Mouse (Mus musculus): Measurements from ENCODE around the gene Rab11fip3.

Rab11fip3 gene

DNA sequence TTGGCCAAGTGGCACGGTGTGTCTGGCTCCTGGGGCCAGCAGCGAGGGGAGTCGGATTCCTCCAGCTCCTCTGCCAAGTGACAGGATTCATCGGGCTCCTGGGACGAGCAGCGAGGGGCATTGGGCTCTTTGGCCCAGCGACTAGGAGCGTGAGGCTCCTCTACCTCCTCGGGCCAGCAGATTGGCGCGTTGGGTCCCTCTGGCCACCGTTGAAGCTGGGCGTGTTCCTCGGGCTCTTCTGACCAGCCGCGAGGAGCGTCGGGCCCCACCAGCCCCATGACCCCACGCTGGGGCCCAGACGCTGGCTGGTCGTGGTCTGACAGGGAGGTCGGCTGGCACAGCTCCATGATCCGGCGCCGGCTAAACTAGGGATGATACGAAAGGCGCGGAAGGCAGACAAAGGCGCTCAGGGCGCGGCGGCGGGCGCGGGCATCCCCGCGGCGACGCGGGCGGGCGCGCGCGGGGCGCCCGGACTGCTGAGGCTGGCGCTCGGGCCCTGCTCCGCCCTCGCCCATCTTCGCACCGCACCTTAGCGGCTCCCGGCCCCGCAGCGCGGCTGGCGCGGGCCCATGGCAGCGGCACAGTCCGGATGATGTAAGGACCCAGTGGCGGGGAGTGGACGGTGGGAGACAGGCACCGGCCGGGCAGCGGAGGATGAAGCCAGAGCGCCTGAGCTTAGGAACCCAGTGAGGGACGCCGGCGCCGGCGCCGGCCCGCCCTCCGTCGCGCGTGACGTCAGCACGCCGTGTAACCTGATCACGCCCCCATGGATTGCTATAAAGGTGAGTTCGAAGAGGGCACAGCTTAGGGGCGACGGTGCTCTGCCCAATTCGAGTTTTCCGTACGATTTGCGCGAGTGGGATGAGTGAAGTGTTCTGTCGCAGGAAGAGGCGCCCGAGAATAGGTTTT lies at the start of gene Rab11fip3:
Rab11fip3 (minus strand) TSS at position 725 of the 909 bp plus-strand sequence.
- TF ChIP-seq GATA4 (IDR thresholded peaks at IDR 0.05; ENCODE audit: insufficient replicate concordance, low read length): no peak

DNA sequence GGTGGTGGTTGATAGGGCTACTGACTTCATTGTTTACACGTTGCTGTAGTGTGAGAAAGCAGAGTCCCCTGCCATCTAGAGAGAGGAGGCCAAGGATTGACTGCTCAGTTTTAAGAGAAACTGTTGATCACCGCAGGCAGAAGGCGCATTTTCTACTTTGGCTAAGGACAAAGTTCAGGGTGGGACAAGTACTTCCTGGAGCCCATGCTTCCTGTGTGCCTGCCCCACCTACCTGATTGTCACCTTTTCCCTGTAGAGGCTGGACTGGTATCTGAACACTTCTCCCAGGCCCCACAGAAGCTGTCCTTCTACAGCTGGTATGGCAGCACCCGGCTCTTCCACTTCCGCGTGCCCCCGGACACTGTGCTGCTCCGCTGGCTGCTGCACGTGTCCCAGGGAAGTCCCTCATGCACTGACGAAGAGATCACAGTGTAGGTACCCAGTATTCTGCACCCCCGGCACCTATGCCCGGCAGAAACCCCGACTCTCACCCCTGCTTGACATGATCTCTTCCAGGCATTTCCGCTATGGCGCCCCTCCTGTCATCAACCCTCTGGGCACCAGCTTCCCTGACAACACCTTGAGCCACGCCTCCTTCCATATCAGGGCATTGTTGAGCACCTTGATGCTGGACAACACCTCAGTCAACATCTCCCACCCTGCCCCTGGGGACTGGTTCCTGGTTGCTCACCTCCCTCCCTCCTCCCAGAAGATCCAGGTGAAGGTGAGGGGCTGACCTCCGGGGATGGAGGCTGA lies 47.3 kb upstream of the Rab11fip3 start:
- no peak for TF ChIP-seq GATA4 (IDR thresholded peaks at IDR 0.05; ENCODE audit: insufficient replicate concordance, low read length)

DNA sequence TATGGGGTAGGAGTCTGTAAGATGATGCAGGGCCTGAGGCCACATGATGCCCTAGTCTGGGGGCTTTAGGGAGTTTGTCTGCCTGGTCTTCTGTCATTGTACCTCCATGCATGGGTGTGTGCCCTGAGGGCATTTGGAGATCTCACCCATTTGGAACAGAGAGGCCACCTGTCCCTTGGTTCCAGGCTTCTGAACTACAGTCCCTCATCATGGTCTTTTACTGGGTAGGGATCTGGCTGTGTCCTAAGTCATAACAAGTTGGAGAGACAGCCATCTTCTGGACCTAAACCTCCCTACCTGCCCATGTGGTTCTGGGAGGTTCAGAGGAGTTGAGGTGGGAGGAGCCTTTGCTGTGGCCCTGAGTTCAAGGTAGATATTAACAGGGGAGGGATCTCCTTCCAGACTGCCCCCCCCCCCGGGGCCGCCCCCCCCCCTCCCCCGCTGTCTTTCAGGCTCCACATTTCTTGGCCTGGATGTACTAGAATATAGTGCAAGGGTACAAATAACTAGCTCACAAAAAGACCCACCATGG lies 46.7 kb upstream of the Rab11fip3 start:
- TF ChIP-seq GATA4 (IDR thresholded peaks at IDR 0.05; ENCODE audit: insufficient replicate concordance, low read length): no peak

DNA sequence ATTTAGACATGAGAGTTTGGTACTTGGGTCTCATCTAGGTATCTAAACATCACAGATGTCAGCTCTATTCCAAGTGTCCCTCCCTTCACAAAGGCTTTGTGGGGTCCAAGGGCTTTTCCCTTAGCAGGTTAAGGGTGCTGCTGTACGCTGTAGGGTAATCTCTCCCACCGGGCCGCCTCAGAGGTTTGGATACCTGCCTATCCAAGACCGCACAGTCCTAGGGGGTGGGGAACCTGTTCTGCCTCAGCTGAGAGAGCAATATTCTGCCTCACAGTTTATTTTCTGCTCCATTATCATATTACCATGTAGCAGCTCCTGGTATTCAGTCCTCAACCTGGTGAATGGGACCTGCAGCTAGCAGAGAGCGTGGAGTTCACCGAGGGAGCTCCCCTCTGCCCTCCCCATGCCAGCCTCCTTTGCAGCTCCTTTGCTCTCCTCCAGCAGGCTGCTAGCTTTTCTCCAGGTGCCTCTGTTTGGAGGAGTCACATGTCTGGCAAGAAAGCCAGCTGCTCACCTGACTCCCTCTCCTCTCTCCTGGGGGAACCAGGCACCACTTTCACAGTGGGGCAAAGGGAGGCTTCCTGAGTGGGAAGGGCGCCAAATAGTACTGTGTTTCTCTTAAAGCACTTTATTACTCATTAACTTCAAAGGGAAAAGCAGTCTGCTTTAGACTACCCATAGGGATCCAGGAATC lies 46.0 kb upstream of the Rab11fip3 start:
- TF ChIP-seq GATA4 (IDR thresholded peaks at IDR 0.05; ENCODE audit: insufficient replicate concordance, low read length): no peak

DNA sequence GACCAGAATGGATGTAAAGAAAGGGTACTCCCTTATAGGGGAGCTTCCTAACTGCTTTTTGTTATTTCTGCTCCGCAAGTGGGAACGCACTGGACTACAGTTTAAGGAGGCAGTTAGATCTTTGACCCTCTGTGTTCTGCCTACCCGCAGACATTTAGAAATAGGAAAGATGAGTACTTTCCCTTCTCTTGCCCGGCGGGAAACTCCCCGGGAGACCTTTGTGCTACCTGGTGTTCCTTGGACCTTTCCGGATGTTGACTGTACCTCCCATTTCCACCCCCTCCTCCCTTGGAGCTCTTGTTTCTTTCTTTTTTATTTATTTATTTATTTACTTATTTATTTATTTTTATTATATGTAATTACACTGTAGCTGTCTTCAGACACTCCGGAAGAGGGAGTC lies 44.7 kb upstream of the Rab11fip3 start:
- no peak for TF ChIP-seq GATA4 (IDR thresholded peaks at IDR 0.05; ENCODE audit: insufficient replicate concordance, low read length)

DNA sequence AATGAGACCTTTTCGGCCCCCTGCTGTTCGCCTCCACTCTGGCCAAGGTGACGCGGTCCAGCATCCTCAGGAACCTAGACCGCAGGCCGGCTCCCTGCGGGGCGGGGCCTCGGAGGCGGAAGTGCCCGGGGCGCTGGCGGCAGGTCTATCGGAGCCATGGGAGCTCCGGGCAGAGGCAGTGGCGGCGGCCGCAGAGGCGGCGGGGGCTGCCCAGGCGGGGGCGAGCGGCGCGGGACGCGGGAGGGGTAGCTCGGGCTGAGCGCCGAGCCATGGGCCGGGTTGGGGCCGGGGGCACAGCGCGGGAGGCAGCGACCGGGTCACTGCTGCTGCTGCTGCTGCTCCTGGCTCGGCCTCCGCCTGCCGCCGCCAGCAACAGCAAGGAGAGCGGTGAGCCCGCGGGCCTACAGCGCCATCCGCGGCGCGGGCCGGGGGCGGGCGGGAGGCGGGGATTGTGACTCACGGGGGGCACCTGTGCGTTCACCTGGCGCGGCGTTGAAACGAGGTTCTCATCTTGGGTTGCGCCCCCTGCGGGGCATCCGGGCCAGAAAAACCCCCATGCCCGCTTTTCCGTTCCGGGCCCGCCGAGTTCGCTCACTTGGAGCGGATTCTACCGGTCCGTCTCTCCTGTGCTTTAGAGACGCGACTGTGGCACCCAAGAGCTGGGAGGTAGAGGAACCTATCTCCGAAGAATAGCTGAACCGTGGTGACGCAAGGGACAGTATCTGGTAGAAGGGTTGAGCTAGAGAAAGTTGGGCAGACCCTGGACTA lies 44.0 kb upstream of the Rab11fip3 start, which contains the start of gene Tmem8:
Tmem8 (plus strand) TSS at position 119 of the 768 bp plus-strand sequence.
- no peak for TF ChIP-seq GATA4 (IDR thresholded peaks at IDR 0.05; ENCODE audit: insufficient replicate concordance, low read length)

DNA sequence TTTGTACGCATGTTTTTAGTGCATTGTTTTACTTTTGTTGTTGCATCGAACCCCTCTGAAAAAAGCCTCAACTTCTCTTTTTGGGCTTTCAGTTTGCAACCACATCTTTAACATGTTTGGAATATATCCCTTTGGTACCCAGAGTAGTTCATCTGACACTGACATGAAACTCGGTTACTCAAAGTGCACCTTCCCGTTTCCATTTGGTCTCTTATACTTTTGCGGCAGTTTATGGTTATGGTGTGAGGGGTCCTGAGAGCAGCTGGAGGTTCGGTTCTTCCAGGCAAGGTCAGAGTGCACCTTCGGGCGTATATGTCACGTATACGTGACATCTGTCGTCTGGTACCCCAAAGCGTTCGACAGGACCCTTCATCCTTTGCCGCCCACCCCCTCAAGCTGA lies 43.4 kb upstream of the Rab11fip3 start:
- TF ChIP-seq GATA4 (IDR thresholded peaks at IDR 0.05; ENCODE audit: insufficient replicate concordance, low read length): no peak

DNA sequence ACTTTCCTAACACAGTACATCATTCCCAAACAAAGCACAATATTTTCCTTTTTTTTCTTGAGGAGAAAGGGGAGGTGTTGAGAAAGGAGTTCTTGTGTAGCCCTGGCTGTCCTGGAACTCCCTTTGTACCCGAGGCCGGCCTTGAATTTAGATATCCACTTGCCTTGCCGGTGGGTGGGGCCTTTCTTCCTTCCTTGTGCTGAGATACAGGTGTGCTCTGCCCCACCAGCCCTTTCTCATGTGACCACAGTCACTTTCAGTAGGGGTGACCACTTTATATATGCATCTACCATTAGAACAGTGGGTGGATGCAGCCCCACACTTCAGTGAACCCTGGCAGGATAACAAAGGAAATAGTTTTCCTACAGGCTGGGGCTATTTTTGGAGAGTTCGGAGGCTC lies 42.4 kb upstream of the Rab11fip3 start:
- TF ChIP-seq GATA4 (IDR thresholded peaks at IDR 0.05; ENCODE audit: insufficient replicate concordance, low read length): no peak

DNA sequence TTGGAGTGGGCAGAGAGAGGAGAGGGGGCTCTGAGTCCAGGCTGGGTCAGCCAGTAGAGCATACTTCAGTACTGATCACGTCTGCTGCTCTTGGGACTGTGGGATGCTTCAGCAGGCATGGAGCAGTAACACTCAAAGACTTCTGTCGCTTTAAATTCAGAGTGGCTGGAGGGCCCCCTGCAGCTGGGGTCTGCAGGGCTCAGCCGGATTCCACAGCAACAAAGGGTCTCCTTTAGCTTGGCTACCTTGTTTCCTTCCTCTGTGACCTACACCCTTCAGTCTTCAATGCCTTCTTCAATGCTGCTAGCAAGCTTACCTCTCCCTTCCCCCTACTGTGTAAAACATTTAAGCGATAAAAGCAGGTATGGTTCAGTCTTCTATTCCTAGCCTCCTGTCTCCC lies 41.7 kb upstream of the Rab11fip3 start:
- no peak for TF ChIP-seq GATA4 (IDR thresholded peaks at IDR 0.05; ENCODE audit: insufficient replicate concordance, low read length)

DNA sequence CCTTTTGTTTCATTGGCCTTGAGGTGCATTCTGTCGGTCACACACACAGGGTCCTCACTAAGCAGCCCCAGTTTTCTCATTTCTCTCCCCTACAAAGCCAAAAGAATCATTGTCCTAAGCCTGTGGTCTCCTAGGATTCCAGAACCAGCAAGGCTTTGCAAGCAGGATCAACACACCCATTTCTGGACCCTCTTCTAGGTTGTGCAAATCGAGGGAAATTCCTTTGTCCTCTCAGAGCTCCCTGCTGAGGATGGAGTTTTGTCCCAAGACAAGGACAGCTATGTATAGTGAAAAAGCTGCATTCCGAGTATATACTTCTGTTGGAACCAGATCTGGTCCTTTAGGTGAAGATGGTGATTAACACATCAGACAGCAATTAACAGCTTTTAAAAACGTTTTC lies 40.8 kb upstream of the Rab11fip3 start:
- no peak for TF ChIP-seq GATA4 (IDR thresholded peaks at IDR 0.05; ENCODE audit: insufficient replicate concordance, low read length)

DNA sequence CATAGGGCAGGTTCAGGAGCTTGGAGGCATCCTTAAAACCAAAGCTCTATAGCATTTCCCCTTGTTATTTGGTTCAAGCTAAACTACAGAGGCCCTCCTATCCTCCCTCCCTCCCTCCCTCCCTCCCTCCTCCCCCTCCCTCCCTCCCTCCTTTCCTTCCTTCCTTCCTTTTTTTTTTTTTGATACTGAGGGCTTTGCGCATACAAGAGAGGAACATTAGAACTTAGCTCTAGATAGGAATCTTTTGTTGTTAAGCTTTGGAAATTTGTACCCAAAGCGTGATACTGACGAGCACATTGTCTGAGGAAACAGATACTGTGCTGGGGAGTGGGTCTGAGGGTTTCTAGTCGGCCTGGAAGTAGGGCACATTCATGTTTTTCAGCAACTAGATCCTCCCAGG lies 36.3 kb upstream of the Rab11fip3 start:
- no peak for TF ChIP-seq GATA4 (IDR thresholded peaks at IDR 0.05; ENCODE audit: insufficient replicate concordance, low read length)

DNA sequence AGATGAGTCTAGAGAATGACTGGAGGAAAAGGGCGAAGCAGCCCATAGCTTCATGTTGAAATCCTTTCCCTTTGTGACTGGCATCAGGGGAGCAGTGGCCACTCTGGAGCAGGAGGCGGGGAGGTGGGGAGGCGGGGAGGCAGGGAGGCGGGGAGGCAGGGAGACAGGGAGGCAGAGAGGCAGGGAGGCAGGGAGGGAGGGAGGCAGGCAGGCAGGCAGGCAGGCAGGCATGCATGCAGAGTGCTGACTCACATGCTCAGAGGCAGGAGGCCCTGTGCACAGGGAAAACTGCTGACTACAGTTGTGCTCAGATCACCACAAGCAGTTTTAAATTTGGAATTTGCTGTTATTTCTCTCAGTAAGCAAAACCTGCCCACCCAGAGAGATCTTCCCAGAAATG lies 32.1 kb upstream of the Rab11fip3 start:
- no peak for TF ChIP-seq GATA4 (IDR thresholded peaks at IDR 0.05; ENCODE audit: insufficient replicate concordance, low read length)

DNA sequence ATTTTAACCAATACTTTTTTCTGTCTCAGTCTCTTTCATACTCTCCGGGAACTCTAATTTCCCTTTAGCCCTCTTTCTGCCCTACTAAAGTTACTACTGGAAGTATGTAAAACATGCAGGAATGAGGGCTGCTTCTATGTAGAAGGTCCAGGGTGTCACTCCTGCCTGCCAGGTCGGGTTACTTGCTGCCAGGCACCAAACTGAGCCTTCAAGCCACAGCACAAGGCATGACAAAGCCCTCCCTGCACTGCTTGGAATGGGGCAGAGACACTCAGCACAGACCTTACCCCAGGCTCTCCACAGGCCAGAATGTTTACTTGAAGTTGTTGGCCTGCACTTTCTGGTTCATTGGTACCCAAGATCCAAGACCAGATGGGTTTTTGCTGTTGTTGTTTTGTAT lies 30.8 kb upstream of the Rab11fip3 start:
- no peak for TF ChIP-seq GATA4 (IDR thresholded peaks at IDR 0.05; ENCODE audit: insufficient replicate concordance, low read length)

DNA sequence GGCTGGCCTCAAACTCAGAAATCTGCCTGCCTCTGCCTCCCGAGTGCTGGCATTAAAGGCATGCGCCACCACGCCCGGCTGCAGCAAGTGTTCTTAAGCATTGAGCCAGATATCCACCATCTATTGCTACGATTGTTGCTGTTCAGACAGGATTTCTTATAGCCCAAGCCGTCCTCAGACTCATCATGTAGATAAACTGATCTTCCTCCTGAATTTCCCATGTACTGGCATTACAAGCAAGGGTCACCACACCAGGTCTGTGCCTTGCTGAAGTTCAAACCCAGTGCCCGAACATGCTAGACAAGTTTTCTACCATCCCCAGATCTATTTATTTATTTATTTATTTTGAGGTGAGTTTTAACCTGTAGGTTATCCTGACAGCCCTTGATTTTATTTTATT lies 29.1 kb upstream of the Rab11fip3 start:
- no peak for TF ChIP-seq GATA4 (IDR thresholded peaks at IDR 0.05; ENCODE audit: insufficient replicate concordance, low read length)

All from liver, adult (tissue).